In the genomic region with DNA sequence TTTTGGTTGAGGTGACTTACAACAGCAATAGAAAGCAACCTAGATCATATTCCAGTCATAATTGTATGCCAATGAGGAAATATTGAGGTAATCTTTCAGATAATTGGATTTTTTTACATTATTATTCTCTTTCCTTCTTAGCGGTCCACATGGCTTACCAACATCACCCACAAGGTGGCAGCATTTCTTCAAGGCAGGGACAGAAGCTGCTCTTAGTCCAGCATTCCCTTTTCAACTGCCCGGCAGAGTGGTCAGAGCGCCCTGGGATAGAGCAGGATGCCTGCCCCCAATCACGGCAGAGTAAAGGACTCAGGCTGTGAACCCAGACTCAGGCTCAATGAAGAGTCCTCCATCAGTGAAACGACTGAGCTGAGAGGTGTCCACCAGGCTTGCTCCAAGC, we compare ENCODE assay signal across 8 mouse cellular contexts. TPM values are rescaled to one million over a fixed set of nuclear protein-coding genes. Genes with fewer than 3 reads are reported as not detected.
A peak's percentile ranks its signal among the peaks of the same experiment; 100 is the strongest.
DNase-seq lines count a peak whose midpoint lies in the region; ATAC-seq and TF ChIP-seq lines count a peak whose summit lies in the region.
"Had no signal": no experiment of that assay in that cellular context is flagged by ENCODE, and none has a peak within 500 bp of the region (broad histone marks: within the 10 kb centered on the region; RNA-seq: fewer than 3 reads in every experiment).

No protein-coding gene starts in this region.

- no peak overlapping the region for H3K9ac ChIP-seq in forebrain, embryonic 11.5 days (ENCODE audit: low read length)
- no peak overlapping the region for H3K9ac ChIP-seq in lung, embryonic 14.5 days
- H3K9ac ChIP-seq: hindbrain, embryonic 15.5 days had no signal

- WGBS in forebrain, embryonic 11.5 days = 0% methylated on average over 5 of the region's 5 CpGs
- WGBS in lung, embryonic 14.5 days = 3% methylated on average over 5 of the region's 5 CpGs

- peaks cover 74% of the 10 kb centered on the region for H3K27me3 ChIP-seq in E14TG2a.4 (ENCODE audit: insufficient read depth, low read length)
- H3K27me3 ChIP-seq in forebrain, embryonic 11.5 days (ENCODE audit: control insufficient read depth, insufficient read depth, low read length) = peaks cover 7% of the 10 kb centered on the region
- H3K27me3 ChIP-seq in lung, embryonic 14.5 days (ENCODE audit: insufficient read depth, low read length) = peaks cover 16% of the 10 kb centered on the region; the same call in 1 of the 2 replicates

- peak; percentile 90 for TF ChIP-seq CTCF in E14TG2a.4 (conservative IDR thresholded peaks at IDR 0.05; ENCODE audit: low read length)
- TF ChIP-seq CTCF in lung, embryonic 14.5 days (IDR thresholded peaks at IDR 0.05; ENCODE audit: low read depth) = peak; percentile 92

- H3K4me3 ChIP-seq in E14TG2a.4 (replicated peaks; ENCODE audit: low read length) = no peak overlapping the region
- H3K4me3 ChIP-seq in forebrain, embryonic 11.5 days (ENCODE audit: low read depth, low read length) = no peak overlapping the region
- no peak overlapping the region for H3K4me3 ChIP-seq in lung, embryonic 14.5 days (ENCODE audit: low read depth, low read length)
- H3K4me3 ChIP-seq: hindbrain, embryonic 15.5 days had no signal

- H3K4me1 ChIP-seq in E14TG2a.4 (replicated peaks; ENCODE audit: low read depth, low read length) = peaks cover 25% of the 10 kb centered on the region
- H3K4me1 ChIP-seq in forebrain, embryonic 11.5 days (replicated peaks; ENCODE audit: control insufficient read depth, insufficient read depth, low read length) = peaks cover 12% of the 10 kb centered on the region; the same call in 1 of the 2 replicates
- H3K4me1 ChIP-seq in lung, embryonic 14.5 days (ENCODE audit: insufficient read depth) = peaks cover 6% of the 10 kb centered on the region

- H3K27ac ChIP-seq in forebrain, embryonic 11.5 days (ENCODE audit: low read depth, low read length) = no peak overlapping the region
- no peak overlapping the region for H3K27ac ChIP-seq in lung, embryonic 14.5 days (ENCODE audit: low read depth)
- H3K27ac ChIP-seq: hindbrain, embryonic 15.5 days had no signal

- H3K4me2 ChIP-seq in forebrain, embryonic 11.5 days (ENCODE audit: low read depth, low read length, severe bottlenecking) = no peak overlapping the region
- H3K4me2 ChIP-seq in lung, embryonic 14.5 days = no peak overlapping the region
- H3K4me2 ChIP-seq: hindbrain, embryonic 15.5 days had no signal

- ATAC-seq in forebrain, embryonic 11.5 days (replicated peaks; ENCODE audit: low FRiP score) = no peak
- ATAC-seq in lung, embryonic 14.5 days (ENCODE audit: insufficient read depth) = peak; percentile 54; the same call in 1 of the 2 replicates

- no peaks in the 10 kb centered on the region for H3K36me3 ChIP-seq in E14TG2a.4 (ENCODE audit: insufficient read depth, low read length)
- H3K36me3 ChIP-seq in forebrain, embryonic 11.5 days (ENCODE audit: control insufficient read depth, insufficient read depth, low read length) = no peaks in the 10 kb centered on the region
- no peaks in the 10 kb centered on the region for H3K36me3 ChIP-seq in lung, embryonic 14.5 days (ENCODE audit: insufficient read depth)
- H3K36me3 ChIP-seq: hindbrain, embryonic 15.5 days had no signal

- no peaks in the 10 kb centered on the region for H3K9me3 ChIP-seq in E14TG2a.4 (ENCODE audit: low read length)
- no peaks in the 10 kb centered on the region for H3K9me3 ChIP-seq in forebrain, embryonic 11.5 days (ENCODE audit: control insufficient read depth, low read length)
- H3K9me3 ChIP-seq in lung, embryonic 14.5 days (ENCODE audit: low read depth, low read length) = no peaks in the 10 kb centered on the region
- H3K9me3 ChIP-seq: hindbrain, embryonic 15.5 days had no signal

- DNase-seq in 416B (ENCODE audit: low read depth) = peak; percentile 57
- DNase-seq in c-Kit-positive CD71-positive TER-119-positive erythroid progenitor cells, embryonic 14.5 days (ENCODE audit: low spot score) = peak; percentile 10
- DNase-seq in forebrain, embryonic 11.5 days (ENCODE audit: low spot score) = peak; percentile 82
- peak; percentile 89 for DNase-seq in kidney, postnatal 10 days
- DNase-seq in lung, embryonic 14.5 days = peak; percentile 92
- peak; percentile 45 for DNase-seq in right cerebral cortex, adult 18-20 months

RNA-seq across cellular contexts. Expression of a gene that starts 1.8 kb away (rescaled TPM):
- 4.3 and 4.7 TPM in 2 replicates for polyA plus RNA-seq in forebrain, embryonic 11.5 days (2014; fragmentation: Nextera tagmentation; extraction: Ambion mirVana)
- 5.3 and 5.4 TPM in 2 replicates for polyA plus RNA-seq in lung, embryonic 14.5 days (2014; fragmentation: Nextera tagmentation; extraction: Ambion mirVana)

RNA-seq across cellular contexts. Expression of a gene that starts 51.1 kb away (rescaled TPM):
- 10.5 and 12.0 TPM in 2 replicates for polyA plus RNA-seq in forebrain, embryonic 11.5 days (2014; fragmentation: Nextera tagmentation; extraction: Ambion mirVana)
- polyA plus RNA-seq in lung, embryonic 14.5 days (2014; fragmentation: Nextera tagmentation; extraction: Ambion mirVana) = 8.8 and 9.3 TPM in 2 replicates

RNA-seq across cellular contexts. Expression of a gene that starts 59.1 kb away (rescaled TPM):
- polyA plus RNA-seq in forebrain, embryonic 11.5 days (2014; fragmentation: Nextera tagmentation; extraction: Ambion mirVana) = 15.5 and 15.6 TPM in 2 replicates
- 13.8 and 13.9 TPM in 2 replicates for polyA plus RNA-seq in lung, embryonic 14.5 days (2014; fragmentation: Nextera tagmentation; extraction: Ambion mirVana)

Comparison
In these comparisons a context has a peak if more than half of its experiments do, and no peak if none do; other contexts are left out.
1. DNase-seq: peak in every context shown above with its lines; median percentile 92 in lung, embryonic 14.5 days; 89 in kidney, postnatal 10 days; 82 in forebrain, embryonic 11.5 days; 57 in 416B; 45 in right cerebral cortex, adult 18-20 months; 10 in c-Kit-positive CD71-positive TER-119-positive erythroid progenitor cells, embryonic 14.5 days.